Mouse (Mus musculus): Measurements from ENCODE around the gene Etfdh.

GRCm38 (mm10) chr3:79572399-79572798, 56.9 kb downstream of the Etfdh start:
- TF ChIP-seq POLR2A (IDR thresholded peaks at IDR 0.05; ENCODE audit: control insufficient read depth, low read depth, low read length) (no peak), CTCF (IDR thresholded peaks at IDR 0.05; ENCODE audit: control insufficient read depth, insufficient read depth, insufficient replicate concordance, low read depth, low read length) (no peak)

Measured in testis, adult 2 months (tissue).